Mouse (Mus musculus) left cerebral cortex, adult 18-20 months (tissue): Measurements from ENCODE around the gene Pdyn. TPM values are rescaled to one million over a fixed set of nuclear protein-coding genes. Genes with fewer than 3 reads are reported as not detected.

Experiments
- DNase-seq, 2 experiments: peaks; one replicate each; pipeline ENCODE4 v3.0.0; 2021 to 2022; ENCODE audit warnings: low spot score in 2 of 2, mixed read lengths in 1 of 2
- long read RNA-seq, 2 experiments: library from polyadenylated mRNA; stranded (forward); transcript quantifications; one replicate each; pipeline ENCODE4 v2.0.0; 2021
- total RNA-seq, 2 experiments: library from RNA; stranded (reverse); gene quantifications; 2 replicates each; pipeline ENCODE4 v1.2.3; 2021

Gene Pdyn
- 10 to 100 TPM; 33.4 to 38.8 TPM for total RNA-seq
- long read RNA-seq, experiment 1, transcript Pdyn-201 (4 exons, 2,386 nt), result major isoform, 34 of 39 reads
- long read RNA-seq, experiment 1, partial matches to known transcripts, result 4 of 39 reads
- long read RNA-seq, experiment 1, other reads (novel, unspliced or antisense), result 1 of 39 reads
- long read RNA-seq, experiment 2, transcript Pdyn-201 (4 exons, 2,386 nt), result major isoform, 37 of 48 reads
- long read RNA-seq, experiment 2, partial matches to known transcripts, result 4 of 48 reads
- long read RNA-seq, experiment 2, other reads (novel, unspliced or antisense), result 7 of 48 reads

GRCm38 (mm10) chr2:129699484-129700158, at the start of gene Pdyn:
Pdyn (minus strand) TSS chr2:129699844.
- peak in 1 of 2 experiments; percentile 11 for DNase-seq

- no peak for DNase-seq
Observed at GRCm38 (mm10) chr2:129742016-129742415, 42.4 kb upstream of the Pdyn start.

- DNase-seq, result peak; percentile 29 to 65
Observed at GRCm38 (mm10) chr2:129740515-129740914, 40.9 kb upstream of the Pdyn start.

DNA sequence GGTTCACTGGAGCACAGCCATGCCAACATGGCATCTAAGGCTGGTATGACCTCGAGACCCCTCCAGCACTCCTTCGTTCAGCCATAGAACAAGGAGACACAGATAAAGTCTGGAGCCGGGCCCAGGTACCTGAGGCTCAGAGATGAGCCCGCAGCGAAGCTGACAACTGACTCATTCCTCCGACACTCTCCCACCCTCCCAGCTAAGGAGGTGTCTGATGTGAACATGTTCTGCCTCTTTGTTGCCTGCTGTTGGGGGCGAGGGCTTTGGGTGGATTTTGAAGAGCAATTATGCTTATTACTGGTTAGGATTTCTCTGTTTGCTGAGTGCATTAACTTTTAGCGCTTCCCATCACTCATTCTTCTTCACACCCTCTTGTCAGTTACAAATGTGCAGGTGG, 34.4 kb upstream of the Pdyn start:
- peak; percentile 20 to 36 for DNase-seq

DNA sequence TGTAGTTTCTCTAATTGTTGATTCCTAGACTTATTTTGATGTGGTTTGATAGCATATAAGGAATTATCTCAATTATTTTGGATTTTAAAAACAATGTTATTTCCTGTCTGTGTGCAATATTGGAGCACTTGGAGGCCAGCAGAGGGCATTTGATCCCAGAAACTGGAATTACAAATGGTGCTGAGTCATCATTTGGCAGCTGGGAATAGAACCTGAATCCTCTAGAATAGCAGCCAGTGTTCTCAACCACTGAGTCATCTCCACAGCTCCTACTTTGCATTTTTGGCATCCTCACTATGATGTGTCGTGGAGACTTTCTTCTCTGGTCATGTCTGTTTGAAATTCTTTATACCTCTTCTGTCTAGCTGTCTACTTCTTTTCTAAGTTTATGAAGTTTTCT, 30.0 kb upstream of the Pdyn start:
- DNase-seq, result peak; percentile 26 to 33

DNA sequence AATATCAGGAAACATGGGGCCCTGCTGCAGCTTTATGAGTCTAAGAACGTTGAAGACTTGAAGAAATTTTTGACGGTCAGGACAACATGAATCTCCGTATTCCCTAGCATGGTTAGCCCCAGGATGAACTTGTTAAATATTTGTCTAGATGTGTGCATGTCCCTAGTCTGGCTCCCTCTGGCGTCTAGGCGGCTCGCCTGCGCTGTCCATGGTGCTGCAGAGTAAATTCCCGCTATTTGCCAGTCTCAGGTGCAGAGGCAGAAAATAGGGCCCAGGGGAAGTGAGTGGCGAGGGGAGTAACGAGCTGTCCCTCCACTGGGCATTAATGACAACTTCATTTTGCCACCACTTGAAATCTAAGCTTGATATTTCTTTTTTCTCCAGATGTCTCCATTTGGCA, 16.0 kb upstream of the Pdyn start:
- no peak for DNase-seq

DNA sequence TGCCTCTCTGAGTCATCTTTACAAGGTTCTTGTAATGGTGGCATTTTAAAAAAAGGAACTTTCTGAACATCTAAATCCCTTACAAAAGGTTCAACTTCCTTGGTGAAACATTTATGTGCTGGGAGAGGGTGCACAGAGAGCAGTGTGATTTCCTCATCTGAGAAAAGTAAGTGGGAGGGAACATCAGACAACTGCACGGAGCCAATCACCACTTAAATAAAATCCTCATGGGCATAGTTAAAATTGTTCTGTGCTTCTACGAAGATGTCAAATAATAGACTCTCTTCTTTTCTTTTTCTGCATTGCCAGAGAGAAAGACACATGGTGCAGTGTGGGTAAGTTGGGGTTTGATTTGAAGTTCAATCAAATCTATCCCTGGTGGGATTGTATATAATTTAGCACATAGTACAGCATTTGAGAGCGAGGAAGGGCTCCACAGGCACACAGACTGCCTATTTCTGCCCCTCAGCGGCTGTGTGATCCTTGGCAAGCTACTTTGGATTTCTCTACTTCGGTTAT, 13.4 kb upstream of the Pdyn start:
- DNase-seq, result no peak

DNA sequence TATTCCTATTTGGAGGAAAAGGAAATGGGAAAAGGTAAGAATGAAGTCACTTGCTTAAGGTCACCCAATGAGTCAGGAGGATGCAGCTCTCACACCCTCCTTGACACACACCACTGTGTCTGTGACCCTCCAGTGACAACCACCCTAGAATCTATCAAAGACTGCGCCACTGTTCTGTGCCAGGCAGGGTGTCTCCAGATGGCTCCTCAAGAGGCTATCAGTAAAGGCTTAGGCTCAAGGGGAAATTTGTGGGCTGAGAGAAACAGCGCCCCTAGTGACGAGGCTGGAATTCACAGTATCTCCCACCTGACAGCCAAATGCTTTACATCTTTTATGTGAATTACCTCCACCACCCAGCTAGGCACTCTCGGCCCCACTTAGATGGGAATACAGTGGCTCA, 3.6 kb downstream of the Pdyn start:
- peak; percentile 39 to 60 for DNase-seq

- no peak for DNase-seq
Observed at GRCm38 (mm10) chr2:129694303-129694702, 5.3 kb downstream of the Pdyn start.

DNA sequence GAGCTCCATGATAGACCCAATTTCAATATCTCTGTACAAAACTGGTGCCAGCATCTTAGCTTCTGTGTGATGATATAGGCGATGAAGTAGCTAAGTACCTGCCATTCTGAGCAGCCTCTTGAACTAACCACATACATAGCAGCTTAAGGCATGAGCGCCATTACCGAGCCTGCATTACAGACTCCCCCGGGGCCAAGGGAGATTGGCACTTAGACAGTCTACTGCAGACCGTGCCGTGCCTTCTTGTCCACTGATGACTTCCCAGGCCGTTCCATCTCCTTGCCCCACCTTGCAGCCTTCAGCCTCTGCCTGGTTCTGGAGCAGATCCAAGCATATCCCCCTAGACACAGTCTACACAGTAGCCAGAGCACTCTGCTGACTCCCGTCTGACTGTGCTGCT, 7.0 kb downstream of the Pdyn start:
- DNase-seq, result no peak

GRCm38 (mm10) chr2:129689694-129690093, 9.9 kb downstream of the Pdyn start:
- DNase-seq, result no peak

DNA sequence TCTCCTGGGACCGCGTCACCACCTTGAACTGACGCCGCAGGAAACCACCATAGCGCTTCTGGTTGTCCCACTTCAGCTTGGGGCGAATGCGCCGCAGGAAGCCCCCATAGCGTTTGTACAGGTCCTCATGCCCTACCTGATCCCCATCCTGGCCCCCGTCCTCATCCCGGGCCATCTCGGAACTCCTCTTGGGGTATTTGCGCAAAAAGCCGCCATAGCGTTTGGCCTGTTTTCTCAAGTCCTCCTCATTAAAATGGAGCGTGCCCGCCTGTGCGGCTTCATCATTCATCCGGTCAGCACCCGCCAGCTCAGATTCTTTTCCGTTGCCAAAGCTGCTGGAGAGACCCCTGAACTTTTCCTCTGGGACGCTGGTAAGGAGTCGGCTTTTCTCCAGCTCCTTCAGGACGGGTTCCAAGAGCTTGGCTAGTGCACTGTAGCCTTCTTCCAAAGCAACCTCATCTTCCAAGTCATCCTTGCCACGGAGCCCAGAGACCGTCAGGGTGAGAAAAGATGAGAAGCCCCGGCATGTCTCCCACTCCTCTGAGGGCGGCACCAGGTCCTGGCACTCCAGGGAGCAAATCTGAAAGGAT, 11.5 kb downstream of the Pdyn start:
- DNase-seq, result no peak

DNA sequence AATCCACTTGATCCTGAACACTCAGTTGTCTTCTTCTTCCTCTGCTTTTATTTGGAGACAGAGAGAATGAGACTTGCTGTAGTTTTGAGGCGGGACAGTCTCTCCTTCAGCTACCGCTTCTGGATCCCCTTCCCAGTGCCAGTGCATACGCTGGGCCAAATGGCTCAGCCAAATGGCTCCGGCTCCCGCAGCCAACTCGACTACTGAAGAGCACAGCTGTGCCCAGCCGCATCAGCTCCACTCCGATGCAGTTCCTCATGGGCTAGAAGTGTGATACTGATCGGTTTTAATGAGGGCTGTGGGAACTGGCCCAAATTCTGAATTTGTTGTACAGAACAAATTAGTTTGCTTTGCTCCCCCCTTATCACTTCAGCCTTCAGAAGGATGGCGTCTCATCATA, 12.7 kb downstream of the Pdyn start:
- DNase-seq, result no peak

DNA sequence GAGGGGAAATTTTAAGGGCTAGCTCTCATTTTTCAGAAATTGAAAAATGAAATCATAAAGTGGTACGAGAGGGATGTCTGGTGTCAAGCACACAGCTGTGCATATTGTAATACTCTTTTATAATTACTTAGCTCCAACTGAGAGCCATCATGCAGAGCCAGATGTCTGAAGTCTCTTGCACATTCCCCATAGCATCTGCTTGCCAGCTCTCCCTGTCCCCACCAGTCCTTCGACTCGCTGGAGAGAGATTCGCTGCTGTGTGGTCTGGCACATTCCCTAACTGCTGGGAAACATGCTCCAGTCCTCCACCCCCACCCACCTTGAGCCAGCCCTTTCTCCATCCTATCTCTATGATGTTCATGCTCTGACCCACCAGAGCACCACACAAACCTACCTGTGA, 15.6 kb downstream of the Pdyn start:
- no peak for DNase-seq

GRCm38 (mm10) chr2:129680236-129680635, 19.4 kb downstream of the Pdyn start:
- no peak for DNase-seq

DNA sequence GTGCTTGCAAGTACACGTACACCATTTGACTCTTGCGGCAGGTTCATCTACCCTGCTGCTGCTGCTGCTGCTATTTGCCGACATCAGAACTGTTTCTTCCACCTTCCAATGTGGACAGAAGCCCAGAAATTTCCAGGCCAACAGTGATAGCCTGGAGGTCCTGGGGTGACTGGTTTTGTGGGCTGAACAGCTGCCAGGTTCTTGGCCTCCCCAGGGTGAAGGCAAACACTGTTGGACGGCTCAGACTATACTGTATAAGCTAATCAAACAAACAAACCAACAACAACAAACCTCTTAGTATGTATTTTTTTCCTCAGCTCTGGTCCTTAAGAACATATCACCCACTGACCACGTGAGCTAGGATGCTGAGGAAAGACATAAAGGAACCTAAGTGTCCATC, 20.6 kb downstream of the Pdyn start:
- no peak for DNase-seq

DNA sequence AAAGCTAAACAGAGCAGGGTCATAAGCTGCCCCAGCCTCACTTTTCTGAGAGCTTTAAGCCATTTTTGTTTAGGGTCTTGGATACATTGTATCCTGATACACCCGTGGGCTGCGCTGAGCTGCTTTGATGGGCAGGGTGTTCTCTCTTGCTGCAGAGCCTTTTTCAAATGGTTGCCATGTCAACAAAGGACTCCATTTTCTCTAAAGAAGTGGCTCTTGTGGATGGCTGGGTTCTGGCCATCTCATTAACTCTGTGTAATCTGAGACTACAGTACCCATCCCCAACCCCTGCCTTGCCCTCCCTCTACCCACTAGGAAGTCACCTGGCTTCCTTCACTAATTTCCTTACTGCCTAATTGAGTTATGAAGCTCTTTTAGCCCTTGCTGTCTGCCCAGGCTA, 22.0 kb downstream of the Pdyn start:
- no peak for DNase-seq

DNA sequence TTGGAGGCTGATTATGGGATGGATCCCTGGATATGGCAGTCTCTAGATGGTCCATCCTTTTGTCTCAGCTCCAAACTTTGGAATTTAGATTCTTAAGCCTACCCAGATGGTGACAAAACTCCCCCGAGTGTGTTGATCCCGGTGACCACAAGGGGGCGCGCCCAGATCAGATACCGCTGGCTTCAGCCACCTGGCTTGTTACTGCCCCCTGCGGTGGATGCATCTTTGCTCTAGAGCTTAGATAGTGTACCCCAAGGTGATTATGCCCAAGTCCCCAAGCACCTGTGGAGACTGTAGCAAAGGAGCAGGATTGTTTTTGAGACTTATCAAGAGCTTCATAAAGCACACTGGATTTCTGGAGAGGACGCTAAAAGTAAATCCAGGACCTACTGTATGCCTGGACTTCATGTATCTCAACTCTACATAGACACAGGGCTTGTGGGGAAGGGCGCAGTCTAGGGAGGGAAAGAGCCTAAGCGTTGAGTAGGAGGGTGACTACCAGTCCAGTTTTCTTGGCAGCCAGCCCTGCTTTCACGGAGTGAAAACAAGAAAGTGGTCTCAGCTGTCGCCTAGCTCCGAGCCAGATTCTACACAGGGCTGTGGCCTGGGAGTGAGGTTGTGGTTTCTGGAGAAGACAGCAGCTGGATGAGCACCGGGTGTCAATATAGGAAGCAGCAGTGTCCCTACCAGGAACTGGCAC, 24.6 kb downstream of the Pdyn start:
- DNase-seq, result peak; percentile 84 to 90

- no peak for DNase-seq
Observed at GRCm38 (mm10) chr2:129671911-129672310, 27.7 kb downstream of the Pdyn start.

GRCm38 (mm10) chr2:129662484-129662883, 37.2 kb downstream of the Pdyn start:
- no peak for DNase-seq

DNA sequence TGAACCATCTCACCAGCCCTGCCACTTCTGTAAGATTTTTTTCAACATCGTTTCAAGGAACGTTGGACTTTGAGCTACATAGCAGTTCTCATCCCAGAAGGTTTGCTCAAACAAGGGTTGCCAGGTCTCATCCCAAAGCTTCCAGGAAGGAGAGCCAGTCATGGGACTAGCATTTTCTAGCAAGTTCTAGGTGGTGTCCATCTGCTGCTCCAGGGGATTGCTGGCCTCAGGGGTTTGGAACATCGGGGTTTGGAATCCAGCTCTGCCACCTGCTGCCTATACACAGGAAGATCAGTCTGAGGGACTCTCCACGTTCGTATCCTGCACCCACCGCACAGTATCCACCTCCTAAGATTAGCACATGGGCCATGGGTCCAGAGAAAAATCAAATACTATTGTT, 39.6 kb downstream of the Pdyn start:
- no peak for DNase-seq

DNA sequence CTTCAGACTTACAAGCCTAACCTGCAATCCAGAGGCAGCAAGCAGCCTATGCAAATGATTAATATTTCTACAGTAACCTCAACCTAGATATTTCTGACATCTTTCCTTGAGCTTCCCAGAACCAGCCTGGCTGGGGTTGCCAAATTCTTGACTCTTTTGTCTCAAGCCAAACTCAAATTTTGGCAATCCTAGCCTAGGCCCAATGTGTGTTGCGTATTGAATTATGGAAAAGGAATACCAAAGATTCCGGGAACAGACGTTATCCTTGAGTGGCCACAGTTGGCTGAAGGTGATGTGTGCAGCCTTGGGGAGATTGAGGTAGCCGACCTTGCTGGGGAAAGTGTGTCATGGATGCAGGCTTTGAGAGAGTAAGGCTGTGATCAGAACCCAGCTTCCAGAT, 40.8 kb downstream of the Pdyn start:
- DNase-seq, result no peak
